Mouse (Mus musculus) limb, embryonic 14.5 days (tissue): ENCODE data around the gene Parp3. TPM values are rescaled to one million over a fixed set of nuclear protein-coding genes. Genes with fewer than 3 reads are reported as not detected.

ENCODE experiments used
- ATAC-seq: fragments of 200-750 bp; cut with Nextera tagmentation; 2 replicates; pipeline ENCODE4 v1.8.0; 2017; ENCODE audit warnings: low read depth, moderate number of reproducible peaks, moderate TSS enrichment; ENCODE audit not compliant: low FRiP score
- DNase-seq: peaks from one replicate; pipeline ENCODE4 v3.0.0-alpha.2; 2015; ENCODE audit warnings: low spot score
- H3K27ac ChIP-seq: fragments of 300-500 bp; sonication (generic); replicated peaks from 2 replicates; pipeline ENCODE4 v1.5.1; 2014; ENCODE audit warnings: low read depth, mild to moderate bottlenecking, low read length, moderate library complexity, mixed read lengths
- H3K27me3 ChIP-seq: fragments of 300-500 bp; sonication (generic); 2 replicates; pipeline ENCODE4 v1.6.1; 2014; ENCODE audit warnings: low read length, mixed read lengths; ENCODE audit not compliant: control insufficient read depth, insufficient read depth
- H3K36me3 ChIP-seq: fragments of 300-500 bp; sonication (generic); 2 replicates; pipeline ENCODE4 v1.6.1; 2014; ENCODE audit warnings: mild to moderate bottlenecking, low read length, moderate library complexity, mixed read lengths; ENCODE audit not compliant: control insufficient read depth, insufficient read depth
- H3K4me1 ChIP-seq: fragments of 300-500 bp; sonication (generic); 2 replicates; pipeline ENCODE4 v1.6.1; 2014; ENCODE audit warnings: antibody characterized with exemption, low read length, mixed read lengths; ENCODE audit not compliant: control insufficient read depth, insufficient read depth
- H3K4me2 ChIP-seq: fragments of 300-500 bp; sonication (generic); replicated peaks from 2 replicates; pipeline ENCODE4 v1.6.1; 2014; ENCODE audit warnings: low read depth, mild to moderate bottlenecking, low read length, moderate library complexity; ENCODE audit not compliant: severe bottlenecking
- H3K4me3 ChIP-seq: fragments of 300-500 bp; sonication (generic); replicated peaks from 2 replicates; pipeline ENCODE4 v1.5.1; 2014; ENCODE audit warnings: low read length
- H3K9ac ChIP-seq: fragments of 300-500 bp; sonication (generic); 2 replicates; pipeline ENCODE4 v1.6.1; 2014; ENCODE audit warnings: mild to moderate bottlenecking, low read depth, low read length, moderate library complexity; ENCODE audit not compliant: severe bottlenecking
- H3K9me3 ChIP-seq: fragments of 300-500 bp; sonication (generic); 2 replicates; pipeline ENCODE4 v1.6.1; 2016; ENCODE audit warnings: low read length; ENCODE audit not compliant: control insufficient read depth
- POLR2A ChIP-seq: fragments of 200-500 bp; IDR thresholded peaks from 2 replicates; pipeline ENCODE4 v1.8.0; 2012; ENCODE audit warnings: inconsistent platforms, mild to moderate bottlenecking, moderate library complexity, borderline replicate concordance; ENCODE audit not compliant: insufficient read depth, insufficient read length; ENCODE audit errors: extremely low read depth
- WGBS: fragments of 180-500 bp; shearing (Covaris S2); extraction: QIAGEN DNeasy Blood & Tissue Kit; methylation state at CpG from one replicate; pipeline ENCODE4 v1.1.7; 2014; 5-methylcytosine and 5-hydroxymethylcytosine counted together
- polyA plus RNA-seq, 2 experiments: library from polyadenylated mRNA; depleted of rRNA in 1 of 2; stranded (reverse) in 1 of 2; unstranded in 1 of 2; fragments of >200 nt; fragmentation: Nextera tagmentation in 1 of 2; extraction: Ambion mirVana in 1 of 2; gene quantifications; 2 replicates each; pipeline versions ENCODE4 v1.2.1 to v1.2.3; 2012 to 2014

Gene Parp3
- polyA plus RNA-seq, 2 experiments, result 4.3 to 9.0 TPM

GRCm38 (mm10) chr9:106449947-106450346 is 26.8 kb downstream of the Parp3 start:
- TF ChIP-seq POLR2A, result no peak
- peaks cover 49% of the 10 kb centered on the region for H3K4me1 ChIP-seq
- DNase-seq, result no peak
- ATAC-seq, result no peak
- H3K9ac ChIP-seq, result peak overlapping the region; percentile 25; the same call in 1 of the 2 replicates
- WGBS, result 86% methylated on average over 8 of the region's 8 CpGs
- no peaks in the 10 kb centered on the region for H3K9me3 ChIP-seq
- H3K4me2 ChIP-seq, result no peak overlapping the region
- H3K36me3 ChIP-seq, result no peaks in the 10 kb centered on the region
- H3K27me3 ChIP-seq, result no peaks in the 10 kb centered on the region
- H3K4me3 ChIP-seq, result no peak overlapping the region
- H3K27ac ChIP-seq, result 0 out of 2 replicates have a peak overlapping the region, but pooled peaks have one; percentile 28

GRCm38 (mm10) chr9:106448498-106449031 is 28.2 kb downstream of the Parp3 start:
- TF ChIP-seq POLR2A, result no peak
- WGBS, result under 1% methylated on average over 23 of the region's 23 CpGs
- Histone ChIP-seq H3K36me3 (no peaks in the 10 kb centered on the region), H3K4me3 (peak overlapping the region; percentile 61), H3K9ac (peak overlapping the region; percentile 54), H3K4me2 (peak overlapping the region; percentile 86), H3K27me3 (no peaks in the 10 kb centered on the region), H3K9me3 (no peaks in the 10 kb centered on the region), H3K27ac (peak overlapping the region; percentile 69), H3K4me1 (peaks cover 42% of the 10 kb centered on the region)
- DNase-seq (peak; percentile 87), ATAC-seq (peak; percentile 66)

GRCm38 (mm10) chr9:106447951-106448350 is 28.8 kb downstream of the Parp3 start:
- H3K4me1 ChIP-seq, result peaks cover 39% of the 10 kb centered on the region
- ATAC-seq (no peak), DNase-seq (no peak)
- WGBS, result 34% methylated on average over 9 of the region's 9 CpGs
- peak overlapping the region; percentile 61 for H3K4me3 ChIP-seq
- peak overlapping the region; percentile 69 for H3K27ac ChIP-seq
- no peaks in the 10 kb centered on the region for H3K27me3 ChIP-seq
- H3K9ac ChIP-seq, result peak overlapping the region; percentile 68
- peak overlapping the region; percentile 86 for H3K4me2 ChIP-seq
- no peak for TF ChIP-seq POLR2A
- H3K9me3 ChIP-seq, result no peaks in the 10 kb centered on the region
- H3K36me3 ChIP-seq, result no peaks in the 10 kb centered on the region

- H3K9me3 ChIP-seq, result no peaks in the 10 kb centered on the region
- TF ChIP-seq POLR2A, result 0 out of 2 replicates have a peak, but pooled peaks have one; percentile 60
- ATAC-seq (peak; percentile 86), DNase-seq (peak; percentile 94)
- H3K4me2 ChIP-seq, result peak within 1 kb of the TSS; percentile 86
- no peaks in the 10 kb centered on the region for H3K36me3 ChIP-seq
- H3K27me3 ChIP-seq, result no peaks in the 10 kb centered on the region
- WGBS, result 1% methylated on average over 24 of the region's 24 CpGs
- H3K27ac ChIP-seq, result peak within 1 kb of the TSS; percentile 69
- peak within 1 kb of the TSS; percentile 61 for H3K4me3 ChIP-seq
- H3K9ac ChIP-seq, result peak within 1 kb of the TSS; percentile 68
- H3K4me1 ChIP-seq, result peaks cover 33% of the 10 kb centered on the region
Measured at GRCm38 (mm10) chr9:106447348-106447747, 29.4 kb downstream of the Parp3 start, which contains the start of the genes Abhd14b and Abhd14a. Gene Abhd14b, plus strand, starts transcription at chr9:106447459. Gene Abhd14a, minus strand, starts transcription at chr9:106447678.

- H3K9me3 ChIP-seq, result no peaks in the 10 kb centered on the region
Measured at GRCm38 (mm10) chr9:106444836-106445235, 31.9 kb downstream of the Parp3 start.

More at GRCm38 (mm10) chr9:106444836-106445235, 31.9 kb downstream of the Parp3 start:
- Histone ChIP-seq H3K27ac (no peak overlapping the region), H3K4me1 (peaks cover 16% of the 10 kb centered on the region), H3K4me2 (no peak overlapping the region), H3K9ac (no peak overlapping the region), H3K27me3 (no peaks in the 10 kb centered on the region), H3K36me3 (peaks cover 5% of the 10 kb centered on the region; the same call in 1 of the 2 replicates), H3K4me3 (no peak overlapping the region)
- no peak for TF ChIP-seq POLR2A
- DNase-seq (no peak), ATAC-seq (no peak)
- 78% methylated on average over 4 of the region's 4 CpGs for WGBS
